Mouse (Mus musculus) midbrain, embryonic 12.5 days (tissue): ENCODE results near the gene Myh14. TPM values are rescaled to one million over a fixed set of nuclear protein-coding genes. Genes with fewer than 3 reads are reported as not detected.

Experiments
- ATAC-seq: fragments of 200-750 bp; cut with Nextera tagmentation; 2 replicates; pipeline ENCODE4 v1.8.0; 2017; ENCODE audit warnings: low read depth, moderate TSS enrichment, moderate library complexity; ENCODE audit not compliant: low FRiP score
- H3K27ac ChIP-seq: fragments of 300-500 bp; sonication (generic); replicated peaks from 2 replicates; pipeline ENCODE4 v1.5.1; 2016; ENCODE audit warnings: mild to moderate bottlenecking
- H3K27me3 ChIP-seq: fragments of 300-500 bp; sonication (generic); 2 replicates; pipeline ENCODE4 v1.6.1; 2016; ENCODE audit warnings: mild to moderate bottlenecking
- H3K36me3 ChIP-seq: fragments of 300-500 bp; sonication (generic); 2 replicates; pipeline ENCODE4 v1.6.1; 2016
- H3K4me1 ChIP-seq: fragments of 300-500 bp; sonication (generic); 2 replicates; pipeline ENCODE4 v1.6.1; 2016
- H3K4me2 ChIP-seq: fragments of 300-500 bp; sonication (generic); replicated peaks from 2 replicates; pipeline ENCODE4 v1.6.1; 2016; ENCODE audit warnings: mild to moderate bottlenecking, moderate library complexity
- H3K4me3 ChIP-seq: fragments of 300-500 bp; sonication (generic); 2 replicates; pipeline ENCODE4 v1.5.1; 2016; ENCODE audit warnings: mild to moderate bottlenecking
- H3K9ac ChIP-seq: fragments of 300-500 bp; sonication (generic); replicated peaks from 2 replicates; pipeline ENCODE4 v1.6.1; 2016; ENCODE audit warnings: mild to moderate bottlenecking, moderate library complexity
- H3K9me3 ChIP-seq: fragments of 300-500 bp; sonication (generic); 2 replicates; pipeline ENCODE4 v1.6.1; 2016; ENCODE audit warnings: mild to moderate bottlenecking
- WGBS: fragments of 180-500 bp; shearing (Covaris S2); methylation state at CpG from one replicate; pipeline ENCODE4 v1.1.7; 2016; 5-methylcytosine and 5-hydroxymethylcytosine counted together
- polyA plus RNA-seq: library from polyadenylated mRNA; unstranded; fragments of >200 nt; fragmentation: Nextera tagmentation; extraction: Ambion mirVana; gene quantifications from 2 replicates; pipeline ENCODE4 v1.2.1, GENCODE M21; 2016

Myh14 gene
- polyA plus RNA-seq, 1 experiment from 2014 or later = 2.3 TPM

DNA sequence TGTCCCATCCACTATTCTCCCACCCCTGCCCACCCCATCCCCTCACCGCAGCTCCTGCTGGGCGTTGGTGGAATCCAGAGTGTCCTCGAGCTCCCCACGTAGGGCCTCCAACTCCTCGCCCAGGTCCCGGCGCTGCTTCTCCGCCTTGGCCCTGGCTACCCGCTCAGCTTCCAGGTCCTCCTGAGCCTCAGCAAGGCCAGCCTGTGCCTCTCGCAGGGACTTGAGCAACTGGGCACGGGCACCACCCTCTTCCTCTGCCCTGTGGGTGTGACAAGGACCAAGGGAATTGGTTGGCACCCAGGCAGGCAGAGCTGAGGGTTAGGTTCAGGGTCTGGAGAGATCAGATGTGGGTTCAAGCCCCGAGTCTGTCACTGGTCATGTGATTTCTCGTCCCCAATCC, 43.7 kb downstream of the Myh14 start:
- no peak overlapping the region for H3K9ac ChIP-seq
- no peaks in the 10 kb centered on the region for H3K36me3 ChIP-seq

DNA sequence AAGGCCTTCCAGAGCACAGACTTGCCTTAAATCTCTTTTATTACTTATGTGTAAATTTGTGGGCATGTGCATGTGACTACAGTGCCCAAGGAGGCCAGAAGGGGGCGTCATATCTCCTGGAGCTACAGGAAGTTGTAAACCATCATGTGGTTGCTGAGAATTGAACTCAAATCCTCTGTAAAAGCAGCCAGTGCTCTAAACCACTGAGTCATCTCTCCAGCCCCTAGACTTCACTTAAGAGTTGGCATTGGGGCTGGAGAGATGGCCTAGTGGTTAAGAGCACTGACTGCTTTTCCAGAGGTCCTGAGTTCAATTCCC, 44.6 kb downstream of the Myh14 start:
- Histone ChIP-seq H3K4me3 (no peak overlapping the region), H3K9me3 (no peaks in the 10 kb centered on the region), H3K36me3 (no peaks in the 10 kb centered on the region), H3K4me2 (no peak overlapping the region), H3K9ac (no peak overlapping the region), H3K27me3 (peaks cover 15% of the 10 kb centered on the region), H3K4me1 (no peaks in the 10 kb centered on the region; the same call in 1 of the 2 replicates), H3K27ac (no peak overlapping the region)
- WGBS = 39% methylated on average over 1 of the region's 1 CpGs
- ATAC-seq = no peak

More for the DNA sequence above, 43.7 kb downstream of the Myh14 start:
- H3K27me3 ChIP-seq = peaks cover 15% of the 10 kb centered on the region
- H3K27ac ChIP-seq = no peak overlapping the region
- no peak overlapping the region for H3K4me2 ChIP-seq
- no peak for ATAC-seq
- no peaks in the 10 kb centered on the region; the same call in 1 of the 2 replicates for H3K4me1 ChIP-seq
- H3K9me3 ChIP-seq = no peaks in the 10 kb centered on the region
- no peak overlapping the region for H3K4me3 ChIP-seq
- WGBS = 80% methylated on average over 12 of the region's 13 CpGs

DNA sequence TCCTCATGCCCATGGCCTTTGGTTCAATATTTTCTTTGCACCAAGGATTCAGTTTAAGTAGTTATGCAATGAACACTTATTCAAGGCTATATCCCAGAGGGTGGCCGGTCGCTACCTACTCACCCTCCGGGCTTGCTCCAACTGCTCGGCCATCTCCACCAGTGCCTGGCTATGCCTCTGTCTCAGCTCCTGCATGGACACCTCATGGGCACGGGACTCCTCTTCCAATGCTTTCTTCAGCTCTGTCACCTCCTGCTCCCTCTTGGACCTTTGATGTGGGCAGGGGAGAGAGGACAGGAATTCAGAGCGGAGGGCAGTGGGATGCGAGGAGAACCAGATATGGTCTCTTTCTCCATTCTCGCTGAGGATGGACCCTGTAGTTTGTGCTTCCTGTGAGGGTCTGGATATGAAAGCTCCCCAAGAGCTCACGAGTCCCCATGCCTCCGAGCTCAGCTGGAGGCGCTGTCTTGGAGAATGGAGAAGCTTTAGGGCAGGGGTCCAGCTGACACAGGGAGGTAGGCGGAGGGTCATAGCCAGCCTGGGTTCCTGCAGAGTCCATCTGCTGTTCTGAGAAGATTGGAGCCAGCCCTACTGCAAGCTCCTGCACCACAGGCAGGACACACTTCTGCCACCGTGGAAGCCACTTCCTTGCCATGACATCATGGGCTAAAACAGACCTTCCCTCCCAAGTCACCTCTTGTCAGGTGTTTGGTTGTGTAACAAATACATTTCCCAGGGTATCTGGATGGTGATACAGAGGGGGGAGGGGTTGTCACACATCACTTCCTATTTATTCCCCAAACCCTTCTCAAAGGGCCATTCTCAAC, 45.2 kb downstream of the Myh14 start:
- Histone ChIP-seq H3K4me1 (no peaks in the 10 kb centered on the region; the same call in 1 of the 2 replicates), H3K9me3 (no peaks in the 10 kb centered on the region), H3K9ac (no peak overlapping the region), H3K36me3 (no peaks in the 10 kb centered on the region), H3K27ac (no peak overlapping the region), H3K4me2 (no peak overlapping the region), H3K27me3 (peaks cover 15% of the 10 kb centered on the region), H3K4me3 (no peak overlapping the region)
- 88% methylated on average over 13 of the region's 13 CpGs for WGBS
- no peak for ATAC-seq

DNA sequence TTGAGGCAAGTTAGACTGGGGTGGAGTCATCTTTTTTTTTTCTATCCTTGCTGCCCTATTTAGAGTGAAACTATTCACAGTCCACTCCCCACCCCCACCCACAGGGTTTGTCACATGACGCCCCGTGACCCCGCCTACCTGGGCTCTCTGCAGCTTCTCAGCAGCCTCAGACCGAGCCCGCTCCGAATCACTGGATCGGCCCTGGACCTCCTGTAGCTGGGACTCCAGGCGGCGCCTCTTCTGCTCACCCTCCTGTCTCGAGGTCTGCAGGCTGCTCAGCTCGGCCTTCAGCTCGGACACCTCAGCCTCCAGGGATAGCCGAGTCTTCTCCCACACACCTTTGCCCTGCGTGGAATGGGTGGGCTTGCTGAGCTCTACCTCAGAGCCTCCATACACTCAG, 45.8 kb downstream of the Myh14 start:
- Histone ChIP-seq H3K4me3 (no peak overlapping the region), H3K4me1 (no peaks in the 10 kb centered on the region; the same call in 1 of the 2 replicates), H3K9me3 (no peaks in the 10 kb centered on the region), H3K4me2 (no peak overlapping the region), H3K36me3 (no peaks in the 10 kb centered on the region), H3K9ac (no peak overlapping the region), H3K27ac (no peak overlapping the region), H3K27me3 (peaks cover 14% of the 10 kb centered on the region)
- WGBS = 72% methylated on average over 14 of the region's 14 CpGs
- ATAC-seq = no peak

DNA sequence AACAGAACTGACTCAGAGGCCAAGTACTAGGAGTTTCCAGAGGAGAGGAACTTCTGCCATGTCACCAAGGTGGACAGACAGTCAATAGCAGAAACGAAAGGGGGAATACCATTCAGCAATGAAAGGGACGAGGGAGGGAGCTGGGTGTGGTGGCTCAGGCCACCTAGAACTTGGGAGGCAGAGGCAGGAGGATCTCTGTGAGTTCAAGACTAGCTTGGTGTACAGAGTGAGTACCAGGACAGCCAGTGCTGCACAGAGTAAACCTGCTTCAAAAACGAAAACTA, 46.2 kb downstream of the Myh14 start:
- ATAC-seq = no peak
- WGBS = 79% methylated on average over 3 of the region's 3 CpGs
- H3K9ac ChIP-seq = no peak overlapping the region
- no peak overlapping the region for H3K4me2 ChIP-seq
- no peak overlapping the region for H3K4me3 ChIP-seq
- no peaks in the 10 kb centered on the region for H3K36me3 ChIP-seq
- H3K27me3 ChIP-seq = peaks cover 11% of the 10 kb centered on the region; the same call in 1 of the 2 replicates
- H3K4me1 ChIP-seq = no peaks in the 10 kb centered on the region; the same call in 1 of the 2 replicates
- no peaks in the 10 kb centered on the region for H3K9me3 ChIP-seq
- H3K27ac ChIP-seq = no peak overlapping the region

DNA sequence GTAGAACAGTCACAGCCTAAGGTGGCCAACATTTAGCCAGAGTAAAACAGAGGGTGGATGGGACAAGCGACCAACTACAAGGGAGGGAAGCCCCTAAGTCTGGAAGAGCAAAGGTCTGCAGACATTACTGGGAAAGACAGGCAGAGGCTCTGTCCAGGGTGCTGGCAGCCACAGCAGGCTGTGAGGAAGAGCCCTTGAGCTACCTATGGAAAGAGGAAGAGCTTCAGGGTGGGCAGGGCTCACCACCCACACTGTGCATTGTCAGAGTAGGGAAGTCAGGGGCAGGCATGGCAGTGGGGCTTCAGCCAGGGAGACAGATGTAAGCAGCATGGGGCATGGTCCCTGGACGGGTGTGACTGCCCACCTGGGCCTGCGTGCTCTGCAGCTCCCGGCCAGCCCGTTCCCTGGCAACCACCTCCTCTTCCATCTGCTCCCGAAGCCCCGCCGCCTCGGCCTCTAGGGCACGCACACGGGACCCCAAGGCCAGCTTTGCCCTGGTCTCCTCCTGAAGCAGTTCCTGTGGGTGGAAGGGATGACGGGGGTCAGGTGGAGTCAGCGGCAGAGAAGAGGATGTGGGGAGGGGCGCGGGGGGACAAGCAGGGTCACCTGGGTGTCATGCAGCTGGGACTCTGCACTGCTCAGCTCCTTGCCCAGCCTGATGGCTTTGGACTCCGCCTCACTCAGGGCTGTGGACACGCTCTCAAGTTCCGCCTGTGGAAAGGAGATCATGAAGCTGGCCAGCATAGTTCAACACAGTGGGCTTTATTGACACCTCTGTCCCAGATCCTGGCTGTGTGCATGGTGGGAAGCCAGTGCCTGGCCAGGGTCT, 46.7 kb downstream of the Myh14 start:
- H3K27ac ChIP-seq = no peak overlapping the region
- H3K4me2 ChIP-seq = no peak overlapping the region
- H3K4me1 ChIP-seq = no peaks in the 10 kb centered on the region; the same call in 1 of the 2 replicates
- H3K4me3 ChIP-seq = no peak overlapping the region
- peaks cover 11% of the 10 kb centered on the region; the same call in 1 of the 2 replicates for H3K27me3 ChIP-seq
- 42% methylated on average over 18 of the region's 18 CpGs for WGBS
- no peaks in the 10 kb centered on the region for H3K9me3 ChIP-seq
- no peak for ATAC-seq
- H3K9ac ChIP-seq = no peak overlapping the region
- no peaks in the 10 kb centered on the region for H3K36me3 ChIP-seq

DNA sequence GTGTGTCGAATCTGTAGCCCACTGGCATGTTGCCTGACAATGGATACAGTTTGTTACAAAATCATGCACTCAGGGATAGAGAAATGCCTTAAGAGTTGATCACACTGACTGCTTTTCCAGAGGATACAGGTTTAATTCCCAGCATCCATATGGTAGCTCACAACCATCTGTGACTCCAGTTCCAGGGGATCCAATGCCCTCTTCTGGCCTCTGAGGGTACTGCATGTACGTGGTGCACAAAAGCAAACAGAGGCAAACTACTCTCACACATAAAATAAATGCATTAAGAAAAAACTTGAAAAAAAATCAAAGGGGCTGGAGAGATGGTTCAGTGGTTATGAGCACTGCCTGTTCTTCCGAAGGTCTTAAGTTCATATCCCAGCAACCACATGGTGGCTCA, 53.6 kb downstream of the Myh14 start:
- 79% methylated on average over 3 of the region's 3 CpGs for WGBS
- Histone ChIP-seq H3K36me3 (no peaks in the 10 kb centered on the region), H3K9me3 (0 out of 2 replicates have a peak, but pooled peaks cover 4% of the 10 kb centered on the region), H3K27ac (no peak overlapping the region), H3K9ac (no peak overlapping the region), H3K27me3 (peaks cover 32% of the 10 kb centered on the region), H3K4me2 (no peak overlapping the region), H3K4me3 (no peak overlapping the region), H3K4me1 (0 out of 2 replicates have a peak, but pooled peaks cover 6% of the 10 kb centered on the region)
- no peak for ATAC-seq

DNA sequence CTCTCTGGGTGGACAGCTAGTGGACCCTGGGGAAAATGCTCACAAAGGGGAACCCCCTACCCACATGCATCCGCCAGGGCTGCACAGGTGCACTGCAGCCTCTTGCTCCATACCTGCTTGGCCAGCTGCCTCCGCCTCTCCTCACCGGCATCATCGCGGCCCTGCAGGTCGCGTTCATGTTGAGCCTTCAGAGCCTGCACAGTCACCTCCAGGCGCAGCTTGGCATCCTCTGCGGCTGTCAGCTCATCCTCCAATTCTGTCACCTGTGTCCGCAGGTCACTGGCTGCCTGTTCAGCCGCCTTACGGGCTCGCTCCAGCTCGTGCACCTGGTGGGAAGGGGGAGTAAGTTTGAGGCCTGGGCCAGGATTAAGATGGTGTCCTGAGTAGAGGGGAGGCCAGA, 54.7 kb downstream of the Myh14 start:
- Histone ChIP-seq H3K27ac (no peak overlapping the region), H3K9ac (no peak overlapping the region), H3K27me3 (peaks cover 32% of the 10 kb centered on the region), H3K36me3 (no peaks in the 10 kb centered on the region), H3K4me2 (no peak overlapping the region), H3K4me3 (no peak overlapping the region), H3K4me1 (0 out of 2 replicates have a peak, but pooled peaks cover 6% of the 10 kb centered on the region), H3K9me3 (0 out of 2 replicates have a peak, but pooled peaks cover 4% of the 10 kb centered on the region)
- WGBS = 82% methylated on average over 14 of the region's 14 CpGs
- no peak for ATAC-seq

DNA sequence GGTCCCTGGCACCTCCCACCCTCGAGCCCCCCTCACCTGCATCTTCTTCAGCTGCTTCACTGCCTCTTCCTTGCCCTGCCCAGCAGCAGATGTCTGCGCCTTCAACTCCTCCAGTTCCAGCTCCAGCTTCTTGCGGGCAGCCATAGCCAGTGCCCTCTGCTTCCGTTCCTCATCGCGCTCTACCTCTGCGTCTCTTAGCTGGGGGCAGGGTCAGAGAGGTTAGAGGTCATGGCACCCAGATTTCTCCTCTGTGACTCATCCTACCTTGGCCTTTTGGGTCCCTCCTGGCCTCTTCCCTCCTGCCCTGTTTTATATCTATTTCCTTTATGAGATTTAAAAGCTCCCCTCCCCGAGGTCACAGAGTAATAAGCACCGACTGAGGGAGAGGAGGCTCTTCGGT, 55.3 kb downstream of the Myh14 start:
- H3K36me3 ChIP-seq = no peaks in the 10 kb centered on the region
- H3K4me3 ChIP-seq = no peak overlapping the region
- H3K9ac ChIP-seq = no peak overlapping the region
- H3K27ac ChIP-seq = no peak overlapping the region
- WGBS = 18% methylated on average over 10 of the region's 10 CpGs
- no peak overlapping the region for H3K4me2 ChIP-seq
- H3K9me3 ChIP-seq = 0 out of 2 replicates have a peak, but pooled peaks cover 4% of the 10 kb centered on the region
- H3K4me1 ChIP-seq = 0 out of 2 replicates have a peak, but pooled peaks cover 6% of the 10 kb centered on the region
- peaks cover 32% of the 10 kb centered on the region for H3K27me3 ChIP-seq
- no peak for ATAC-seq

DNA sequence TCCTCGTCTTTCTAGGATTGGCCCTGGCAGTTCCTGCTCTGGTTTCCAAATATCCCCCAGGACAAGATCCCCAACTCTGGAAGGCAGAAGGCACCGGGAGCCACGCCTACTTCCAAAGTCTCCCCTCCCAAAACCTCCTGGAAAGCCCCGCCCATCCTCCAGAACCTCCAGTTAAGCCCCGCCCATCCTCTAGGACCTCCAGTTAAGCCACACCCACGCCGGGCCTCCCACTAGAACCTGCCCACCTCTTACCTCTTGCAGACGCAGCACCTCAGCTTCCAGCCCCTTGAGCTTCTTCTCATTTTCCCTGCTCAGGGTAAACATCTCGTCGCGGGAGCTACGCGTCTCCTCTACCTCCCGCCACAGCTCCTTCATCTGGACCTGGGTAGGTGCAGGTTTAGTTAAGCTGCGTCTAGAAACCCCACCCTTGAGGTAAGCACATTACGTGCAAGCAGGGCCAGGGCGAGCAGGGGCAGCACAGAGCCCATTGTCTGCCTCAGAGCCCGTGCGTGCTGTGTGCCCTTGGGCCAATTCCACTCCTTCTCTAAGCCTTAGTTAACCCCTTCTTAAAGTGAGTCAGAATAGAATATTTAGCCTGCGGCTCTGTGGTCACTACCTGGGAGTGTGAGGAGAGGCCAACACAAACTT, 56.5 kb downstream of the Myh14 start:
- no peak for ATAC-seq
- Histone ChIP-seq H3K4me3 (no peak overlapping the region), H3K27me3 (peaks cover 32% of the 10 kb centered on the region), H3K27ac (no peak overlapping the region), H3K9me3 (0 out of 2 replicates have a peak, but pooled peaks cover 4% of the 10 kb centered on the region), H3K4me1 (0 out of 2 replicates have a peak, but pooled peaks cover 6% of the 10 kb centered on the region), H3K4me2 (peak overlapping the region; percentile 9; the same call in 1 of the 2 replicates), H3K36me3 (no peaks in the 10 kb centered on the region), H3K9ac (no peak overlapping the region)
- WGBS = 7% methylated on average over 20 of the region's 20 CpGs

DNA sequence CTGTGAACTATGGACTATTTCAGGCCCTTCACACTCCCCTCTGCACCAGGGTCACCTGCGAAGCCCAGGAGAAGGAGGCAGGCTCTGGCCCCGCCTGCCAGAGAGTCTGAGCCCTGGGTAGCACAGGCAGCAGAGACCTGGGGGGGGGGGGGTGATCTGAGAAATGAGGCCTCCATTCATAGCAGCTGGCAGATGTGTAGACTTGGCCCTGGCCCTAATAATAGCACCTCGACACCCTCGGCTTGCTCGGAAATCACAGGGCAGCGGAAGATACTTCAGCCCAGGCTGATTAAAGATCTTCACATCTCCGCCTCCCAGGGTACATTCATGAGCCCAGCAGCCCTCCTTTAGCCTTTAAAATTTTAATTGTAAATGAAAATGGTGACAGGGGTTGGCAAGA, 58.5 kb downstream of the Myh14 start:
- no peak overlapping the region for H3K4me2 ChIP-seq
- no peak overlapping the region for H3K27ac ChIP-seq
- H3K27me3 ChIP-seq = peaks cover 46% of the 10 kb centered on the region
- WGBS = 86% methylated on average over 7 of the region's 7 CpGs
- no peak overlapping the region for H3K4me3 ChIP-seq
- ATAC-seq = no peak
- no peak overlapping the region for H3K9ac ChIP-seq
- H3K36me3 ChIP-seq = no peaks in the 10 kb centered on the region
- H3K9me3 ChIP-seq = 0 out of 2 replicates have a peak, but pooled peaks cover 3% of the 10 kb centered on the region
- H3K4me1 ChIP-seq = 0 out of 2 replicates have a peak, but pooled peaks cover 6% of the 10 kb centered on the region
